Mouse (Mus musculus) Patski (cell line): ENCODE measurements around the gene Mcrs1. TPM values are rescaled to one million over a fixed set of nuclear protein-coding genes. Genes with fewer than 3 reads are reported as not detected.

Experiments
- ATAC-seq: fragments of 100-300 bp; one replicate; pipeline ENCODE4 v1.8.0; 2021
- CTCF ChIA-PET: fragments of 350-600 bp; sonication (Branson Sonifier 250); formaldehyde crosslinking; loops from one replicate; lab custom pipeline; 2022; ENCODE audit warnings: inconsistent platforms; lab: Charles Lee
- POLR2A ChIA-PET: fragments of 350-600 bp; sonication (Branson Sonifier 250); formaldehyde crosslinking; loops from one replicate; lab custom pipeline; 2022; ENCODE audit warnings: antibody characterized with exemption, inconsistent platforms; lab: Charles Lee
- DNase-seq: peaks from one replicate; pipeline ENCODE4 v3.0.0-alpha.2; 2011; ENCODE audit warnings: low read depth, low spot score
- H3K27me3 ChIP-seq: fragments of 371-371 bp; one replicate; pipeline ENCODE4 v1.5.1; 2021
- CTCF ChIP-seq: fragments of 100-300 bp; IDR thresholded peaks from one replicate; pipeline ENCODE4 v1.5.1; 2021
- in situ Hi-C: fragments of 300-500 bp; cut with MboI; formaldehyde crosslinking; loops from 3 replicates; pipeline ENCODE4 v1.11.1; 2018; ENCODE audit warnings: low pct_unique_long_range_greater_than_20kb, mixed read lengths
- polyA plus RNA-seq: library from polyadenylated mRNA; unstranded; gene quantifications from one replicate; pipeline ENCODE4 v1.2.3, GENCODE M21; 2021

The Mcrs1 gene
- 69.7 TPM for polyA plus RNA-seq

DNA sequence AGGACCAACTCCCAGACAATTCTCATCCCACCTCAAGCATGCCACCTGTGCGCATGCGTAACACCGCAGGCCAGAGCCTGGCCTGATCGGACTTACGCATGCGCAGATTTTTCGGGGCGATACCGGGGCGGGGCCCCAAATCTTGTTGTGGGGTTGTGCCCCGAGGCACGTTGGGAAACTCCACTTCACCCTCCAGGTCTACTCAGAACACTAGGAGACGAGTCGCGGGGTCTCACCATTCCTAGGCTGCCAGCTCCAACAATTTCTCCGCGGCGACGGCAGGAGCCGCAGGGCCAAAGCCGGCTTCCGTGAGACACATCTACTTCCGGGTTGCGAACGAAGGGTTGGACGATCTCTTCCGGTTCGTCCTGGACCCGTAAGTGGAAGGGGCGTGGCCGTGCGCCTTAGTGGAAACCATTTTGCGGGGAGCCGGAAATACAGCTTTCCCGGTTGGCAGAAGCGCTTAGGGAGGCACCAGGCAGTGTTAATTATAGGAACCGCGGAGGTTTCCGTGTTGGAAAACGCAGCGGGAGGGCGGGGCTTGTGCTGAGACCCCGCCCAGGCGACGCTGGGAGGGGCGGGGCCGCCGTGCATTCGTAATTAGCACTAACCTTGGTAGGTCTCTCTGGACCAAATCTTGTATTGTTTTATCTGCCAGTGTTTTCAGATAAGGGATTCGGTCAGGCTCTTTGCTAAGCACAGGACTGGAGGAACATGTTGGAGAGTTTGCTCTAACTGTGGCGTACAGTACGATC lies at the start of gene Mcrs1:
Gene Mcrs1, minus strand, starts transcription at position 336 of the 755 bp plus-strand sequence.
- in situ Hi-C loops = no loop called here
- peak; percentile 84 for DNase-seq
- ChIA-PET POLR2A (no interaction called here), CTCF (interaction anchor here (2.3 kb wide), 1 partner anchor 14 kb away, joined by 10 read pairs; no protein-coding TSS in a partner anchor)
- no peaks in the 10 kb centered on the region for H3K27me3 ChIP-seq
- ATAC-seq = peak; percentile 66
- TF ChIP-seq CTCF = no peak

DNA sequence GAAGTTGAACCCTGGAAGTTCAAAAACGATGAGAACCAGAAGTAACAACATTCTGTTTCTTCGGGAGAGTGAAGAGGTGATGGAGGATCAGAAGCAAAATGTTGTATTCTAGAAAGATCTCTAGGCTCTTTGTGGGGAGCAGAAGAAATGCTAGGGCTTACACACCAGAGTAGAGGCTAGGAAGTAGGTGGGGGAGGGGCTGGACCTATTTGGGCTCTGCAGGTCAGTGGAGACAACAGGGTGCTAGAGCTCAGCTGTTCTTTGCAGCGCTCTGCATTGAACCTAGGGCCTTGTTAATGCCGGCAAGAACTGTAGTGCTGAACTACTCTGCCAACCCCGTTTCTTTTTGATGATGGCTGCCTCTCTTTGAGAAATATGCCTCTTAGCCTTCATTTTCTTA lies 44.5 kb upstream of the Mcrs1 start:
- no peak for TF ChIP-seq CTCF
- no peaks in the 10 kb centered on the region for H3K27me3 ChIP-seq
- ChIA-PET CTCF (interaction anchor here (1.6 kb wide), 1 partner anchor 17 kb away, joined by 4 read pairs; no protein-coding TSS in a partner anchor), POLR2A (interaction anchor here (0.9 kb wide), 1 partner anchor 20 kb away, joined by 3 read pairs; no protein-coding TSS in a partner anchor)
- in situ Hi-C loops = no loop called here
- DNase-seq (no peak), ATAC-seq (no peak)

DNA sequence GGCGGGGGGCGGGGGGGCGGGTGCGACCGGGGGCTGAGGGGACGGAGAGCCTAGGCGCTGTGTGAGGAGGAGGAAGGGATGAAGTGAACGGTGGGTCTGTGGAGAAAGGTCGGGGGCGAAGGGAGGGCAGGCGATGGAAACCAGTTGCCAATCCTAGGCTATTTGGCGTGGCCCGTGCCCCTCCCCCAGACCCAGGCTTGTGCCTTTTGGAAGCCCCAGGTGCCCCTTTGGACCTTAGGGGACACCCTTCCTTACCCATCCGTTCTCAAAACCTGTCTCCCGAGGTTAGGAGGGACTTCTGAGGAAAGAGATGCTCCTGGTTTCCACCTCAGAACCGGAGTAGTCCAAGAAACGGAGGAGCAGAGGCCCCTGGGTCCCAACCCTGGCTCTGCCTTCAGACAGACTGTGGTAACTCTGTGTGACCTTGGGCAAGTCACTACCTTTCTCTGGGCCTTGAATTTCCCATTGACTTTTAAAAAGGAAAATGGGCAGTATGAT lies 43.8 kb upstream of the Mcrs1 start, which contains the start of gene Fam186b:
Gene Fam186b, minus strand, starts transcription at position 405 of the 498 bp plus-strand sequence.
- TF ChIP-seq CTCF = no peak
- ATAC-seq = no peak
- ChIA-PET CTCF (no interaction called here), POLR2A (no interaction called here)
- no peaks in the 10 kb centered on the region for H3K27me3 ChIP-seq
- DNase-seq = no peak
- in situ Hi-C loops = no loop called here

DNA sequence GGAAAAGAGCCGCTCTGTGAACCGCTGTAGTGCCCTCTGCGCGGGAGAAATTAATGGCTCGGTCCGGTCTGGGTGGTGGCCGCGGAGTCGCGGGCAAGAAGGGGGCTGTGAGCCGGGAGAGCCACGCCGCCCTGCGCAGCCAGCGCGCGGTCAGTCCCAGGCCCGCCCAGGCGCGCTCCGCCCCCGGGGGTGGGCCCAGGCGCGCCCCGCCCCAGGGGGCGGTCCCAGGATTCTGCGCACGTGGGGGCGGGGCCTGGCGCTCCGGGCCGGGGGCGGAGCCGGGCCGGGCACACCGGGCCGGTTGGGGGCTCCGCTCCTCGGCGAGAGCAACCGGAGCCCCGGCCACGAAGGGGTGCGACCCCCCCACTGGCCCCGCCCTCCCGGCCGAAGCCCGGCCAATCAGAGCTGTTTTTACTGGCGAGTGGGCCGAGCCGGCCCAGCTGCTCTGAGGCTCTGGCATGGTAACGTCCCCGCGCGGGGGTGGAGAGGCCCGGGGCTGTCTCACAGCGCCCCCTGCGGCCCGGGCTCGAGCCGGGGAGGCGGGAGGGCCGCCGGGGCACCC lies 43.1 kb upstream of the Mcrs1 start, which contains the start of gene Prpf40b:
Gene Prpf40b, plus strand, starts transcription at position 275 of the 562 bp plus-strand sequence.
- DNase-seq (peak; percentile 37), ATAC-seq (peak; percentile 79)
- TF ChIP-seq CTCF = peak; percentile 92
- in situ Hi-C loops = no loop called here
- CTCF ChIA-PET = no interaction called here
- POLR2A ChIA-PET = interaction anchor here (0.6 kb wide), 2 partner anchors 12 to 32 kb away, joined by 3 to 6 read pairs; no protein-coding TSS in a partner anchor
- H3K27me3 ChIP-seq = no peaks in the 10 kb centered on the region

DNA sequence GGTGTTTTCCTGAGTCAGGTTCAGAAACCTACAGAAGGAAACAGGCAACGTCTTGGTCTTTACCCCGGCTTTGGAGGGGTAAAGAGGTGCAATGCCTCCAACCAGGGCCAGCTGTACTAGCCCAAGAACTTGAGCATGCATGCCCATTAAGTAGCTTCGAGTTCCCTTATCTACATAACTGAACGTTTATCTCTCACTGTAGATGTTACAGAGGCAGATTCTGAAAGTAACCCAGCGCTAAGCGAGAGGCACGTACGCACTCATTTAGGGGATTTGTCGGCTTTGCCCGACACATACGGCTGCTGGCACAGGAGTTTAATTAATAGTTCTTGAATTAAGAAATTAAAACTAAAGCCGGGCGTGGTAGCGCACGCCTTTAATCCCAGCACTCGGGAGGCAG lies 42.5 kb upstream of the Mcrs1 start:
- ChIA-PET CTCF (no interaction called here), POLR2A (no interaction called here)
- ATAC-seq = no peak
- no peak for DNase-seq
- no peaks in the 10 kb centered on the region for H3K27me3 ChIP-seq
- in situ Hi-C loops = no loop called here
- TF ChIP-seq CTCF = no peak

DNA sequence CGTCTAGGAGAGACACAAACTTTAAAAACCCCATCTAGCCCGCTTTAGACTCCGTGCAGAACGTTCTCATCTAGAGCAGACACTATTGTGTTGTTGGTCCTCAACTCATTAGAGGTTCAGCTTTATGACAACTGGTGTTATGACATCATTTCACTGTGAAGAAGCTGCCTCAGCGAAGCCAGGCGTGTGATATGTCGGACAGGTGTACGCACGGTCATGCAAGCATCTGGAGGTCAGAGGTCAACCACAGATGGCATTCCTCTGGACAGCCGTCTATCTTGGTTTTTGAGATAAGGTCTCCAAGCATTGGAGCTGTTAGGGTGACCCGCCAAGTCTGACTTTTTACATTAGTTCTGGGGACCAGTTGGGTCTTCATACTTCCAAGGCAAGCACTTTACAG lies 38.8 kb upstream of the Mcrs1 start:
- in situ Hi-C loops = no loop called here
- no peak for TF ChIP-seq CTCF
- no peak for DNase-seq
- ATAC-seq = no peak
- H3K27me3 ChIP-seq = no peaks in the 10 kb centered on the region
- ChIA-PET CTCF (interaction anchor here (1.1 kb wide), 1 partner anchor 88 kb away, joined by 3 read pairs; no protein-coding TSS in a partner anchor), POLR2A (interaction anchor here (1.6 kb wide), 1 partner anchor 20 kb away, joined by 6 read pairs; no protein-coding TSS in a partner anchor)

DNA sequence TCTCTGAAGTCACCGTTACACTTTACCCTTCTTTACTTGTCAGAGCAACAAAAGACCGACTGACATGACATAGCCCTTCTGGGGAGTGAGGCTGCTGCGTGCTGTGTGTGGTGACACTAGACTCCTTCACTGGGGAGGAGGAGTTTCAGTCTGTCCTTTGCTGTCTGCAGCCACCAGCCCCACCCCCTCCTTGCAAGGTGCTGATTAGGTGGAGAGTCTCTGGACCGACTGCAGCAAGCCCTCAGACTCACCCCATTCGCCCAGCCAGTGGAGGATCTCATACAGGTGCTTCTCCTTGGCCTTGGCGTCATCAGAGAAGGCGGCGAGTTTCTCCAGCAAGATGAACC lies 33.4 kb upstream of the Mcrs1 start:
- ChIA-PET POLR2A (interaction anchor here (0.6 kb wide), 1 partner anchor 230 kb away, joined by 3 read pairs; no protein-coding TSS in a partner anchor), CTCF (no interaction called here)
- no peak for TF ChIP-seq CTCF
- no peaks in the 10 kb centered on the region for H3K27me3 ChIP-seq
- DNase-seq = no peak
- in situ Hi-C loops = no loop called here
- no peak for ATAC-seq

DNA sequence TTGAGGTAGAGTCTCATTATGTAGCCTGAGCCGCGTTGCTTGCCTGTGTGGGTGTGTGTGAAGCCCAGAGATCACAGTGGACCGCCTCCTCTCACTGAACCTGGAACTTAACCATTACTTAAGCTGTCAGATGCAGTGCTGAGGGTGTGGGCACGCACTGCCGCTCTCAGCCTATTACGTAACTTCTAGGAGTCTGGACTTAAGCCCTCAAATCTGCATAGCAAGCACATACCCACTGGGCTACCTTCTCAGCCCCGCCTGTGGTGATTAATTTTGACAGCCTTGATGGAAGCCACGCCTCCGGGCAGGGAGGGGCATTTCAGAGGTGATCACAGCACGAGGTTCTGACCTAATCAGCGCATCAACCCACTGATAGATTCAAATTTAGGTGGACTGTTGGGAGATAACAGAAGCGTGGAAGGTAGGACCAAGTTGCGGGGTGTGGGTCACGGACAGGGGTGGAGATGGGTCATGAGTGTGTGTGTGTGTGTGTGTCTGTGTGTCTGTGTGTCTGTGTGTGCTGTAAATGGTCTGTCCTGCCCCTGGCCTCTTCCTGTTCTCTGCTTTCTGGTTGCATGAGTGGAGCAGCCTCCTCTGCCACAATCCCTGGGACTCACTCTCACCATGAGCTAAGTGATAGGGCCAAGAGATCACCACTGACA lies 32.9 kb upstream of the Mcrs1 start:
- POLR2A ChIA-PET = interaction anchor here (0.6 kb wide), 1 partner anchor 229 kb away, joined by 3 read pairs; no protein-coding TSS in a partner anchor
- TF ChIP-seq CTCF = no peak
- ATAC-seq = peak; percentile 55
- CTCF ChIA-PET = no interaction called here
- in situ Hi-C loops = no loop called here
- no peaks in the 10 kb centered on the region for H3K27me3 ChIP-seq
- DNase-seq = peak; percentile 28

DNA sequence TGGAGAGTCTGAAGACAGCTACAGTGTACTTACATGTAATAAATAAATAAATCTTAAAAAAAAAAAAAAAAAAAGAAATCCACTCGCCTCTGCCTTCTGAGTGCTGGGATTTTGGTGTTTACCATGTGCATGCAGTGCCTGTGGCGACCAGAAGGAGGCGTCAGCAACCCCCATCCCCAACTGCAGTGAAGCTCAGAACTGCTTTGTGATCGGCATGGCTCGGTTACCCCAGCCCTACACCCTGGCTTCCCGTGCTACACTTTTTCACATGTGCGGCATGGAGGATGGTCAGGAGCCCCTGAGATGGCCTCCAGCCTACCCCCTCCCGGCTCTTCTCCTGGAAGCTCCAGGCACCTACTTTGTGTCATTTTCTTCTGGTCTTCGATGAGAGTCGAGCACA lies 31.7 kb upstream of the Mcrs1 start:
- H3K27me3 ChIP-seq = no peaks in the 10 kb centered on the region
- CTCF ChIA-PET = interaction anchor here (0.7 to 1.1 kb wide), 2 partner anchors 13 to 88 kb away, joined by 3 to 4 read pairs; no protein-coding TSS in a partner anchor
- no peak for ATAC-seq
- POLR2A ChIA-PET = interaction anchor here (0.9 kb wide), 1 partner anchor 11 kb away, joined by 3 read pairs; the partner anchor contains the start of gene Prpf40b
- no peak for TF ChIP-seq CTCF
- in situ Hi-C loops = no loop called here
- no peak for DNase-seq

DNA sequence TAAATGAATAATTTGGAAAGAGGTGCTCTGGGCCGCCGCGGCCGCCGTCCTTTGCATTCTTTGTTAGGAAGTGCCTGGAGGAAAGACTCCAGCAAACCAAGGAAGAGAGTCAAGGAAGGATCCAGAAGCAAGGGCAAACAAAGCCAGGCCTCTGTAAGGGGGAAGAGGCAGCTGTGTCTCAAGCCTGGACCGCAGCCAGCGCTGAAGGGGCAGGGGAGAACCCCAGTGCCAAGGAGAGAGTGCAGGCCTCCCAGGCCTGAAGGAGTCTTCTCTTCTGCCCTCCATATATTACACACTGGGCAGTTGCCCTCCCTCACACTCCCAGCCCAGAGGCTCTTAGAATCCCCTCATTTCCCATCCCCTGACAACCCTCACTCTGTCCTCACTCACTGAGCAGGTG lies 26.5 kb upstream of the Mcrs1 start:
- ATAC-seq (no peak), DNase-seq (no peak)
- in situ Hi-C loops = no loop called here
- ChIA-PET CTCF (no interaction called here), POLR2A (no interaction called here)
- no peak for TF ChIP-seq CTCF
- no peaks in the 10 kb centered on the region for H3K27me3 ChIP-seq
